ENCODE assay signal across 10 mouse cellular contexts in the genomic region with DNA sequence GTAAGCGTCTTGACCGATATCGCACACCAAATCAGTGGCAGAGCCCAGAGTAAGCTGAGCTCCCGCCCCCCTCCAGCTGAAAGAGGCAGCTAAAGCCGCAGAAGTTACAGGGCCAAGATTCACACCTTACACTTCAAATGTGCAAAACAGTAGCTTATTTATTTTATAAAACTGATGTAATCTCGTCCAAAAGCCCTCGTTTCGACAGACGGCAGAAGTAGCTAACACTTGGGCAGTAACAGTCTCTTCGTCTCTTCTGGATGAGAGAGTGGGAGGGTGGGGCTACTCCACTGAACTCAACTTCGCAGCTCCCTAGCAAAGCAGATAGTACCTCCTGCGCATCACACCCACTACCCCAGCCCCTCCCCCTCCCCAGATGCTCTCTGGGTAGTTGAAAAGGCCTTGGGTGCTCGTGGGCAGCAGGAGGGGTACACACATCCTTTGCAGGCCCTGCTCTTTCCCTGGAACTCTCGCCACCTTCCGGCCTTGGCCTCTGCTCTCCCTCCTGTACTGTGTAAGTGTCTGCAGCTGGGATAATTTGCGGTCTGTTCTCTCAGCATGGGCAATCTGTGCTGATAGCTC.
DNase-seq lines count a peak whose midpoint lies in the region; ATAC-seq and TF ChIP-seq lines count a peak whose summit lies in the region.
"Had no signal": no experiment of that assay in that cellular context is flagged by ENCODE, and none has a peak within 500 bp of the region (broad histone marks: within the 10 kb centered on the region; RNA-seq: fewer than 3 reads in every experiment).

No protein-coding gene starts in this region.

- H3K27me3 ChIP-seq in hindbrain, embryonic 11.5 days (ENCODE audit: control insufficient read depth, insufficient read depth, low read length) = 0 out of 2 replicates have a peak, but pooled peaks cover 4% of the 10 kb centered on the region
- H3K27me3 ChIP-seq in hindbrain, embryonic 16.5 days (replicated peaks; ENCODE audit: control insufficient read depth, insufficient read depth, low read length) = peaks cover 8% of the 10 kb centered on the region
- H3K27me3 ChIP-seq in intestine, embryonic 14.5 days (replicated peaks; ENCODE audit: control insufficient read depth, insufficient read depth, low read length) = no peaks in the 10 kb centered on the region
- no peaks in the 10 kb centered on the region for H3K27me3 ChIP-seq in neural tube, embryonic 12.5 days (replicated peaks)
- H3K27me3 ChIP-seq: Patski had no signal

- H3K27ac ChIP-seq in hindbrain, embryonic 11.5 days (ENCODE audit: low read depth, low read length) = no peak overlapping the region
- H3K27ac ChIP-seq in hindbrain, embryonic 16.5 days (ENCODE audit: low read depth, low read length) = no peak overlapping the region
- 0 out of 2 replicates have a peak overlapping the region, but pooled peaks have one; percentile 4 for H3K27ac ChIP-seq in intestine, embryonic 14.5 days (ENCODE audit: low read depth)
- no peak overlapping the region for H3K27ac ChIP-seq in neural tube, embryonic 12.5 days
- H3K27ac ChIP-seq in left cerebral cortex, adult 2 months = no peak overlapping the region

- no peak overlapping the region for H3K9ac ChIP-seq in hindbrain, embryonic 11.5 days (ENCODE audit: low read depth, low read length)
- no peak overlapping the region for H3K9ac ChIP-seq in hindbrain, embryonic 16.5 days (ENCODE audit: low read depth, low read length)
- H3K9ac ChIP-seq in intestine, embryonic 14.5 days (ENCODE audit: low read length) = no peak overlapping the region
- no peak overlapping the region for H3K9ac ChIP-seq in neural tube, embryonic 12.5 days

- TF ChIP-seq CTCF in left cerebral cortex, adult 2 months (IDR thresholded peaks at IDR 0.05) = no peak

- no peaks in the 10 kb centered on the region for H3K9me3 ChIP-seq in hindbrain, embryonic 11.5 days (ENCODE audit: control insufficient read depth, low read length)
- no peaks in the 10 kb centered on the region for H3K9me3 ChIP-seq in hindbrain, embryonic 16.5 days (ENCODE audit: control insufficient read depth, low read length)
- H3K9me3 ChIP-seq in intestine, embryonic 14.5 days (ENCODE audit: control insufficient read depth, low read length) = no peaks in the 10 kb centered on the region
- H3K9me3 ChIP-seq in neural tube, embryonic 12.5 days = no peaks in the 10 kb centered on the region

- 8% methylated on average over 16 of the region's 16 CpGs for WGBS in hindbrain, embryonic 11.5 days
- 25% methylated on average over 16 of the region's 16 CpGs for WGBS in hindbrain, embryonic 16.5 days
- WGBS in intestine, embryonic 14.5 days = 15% methylated on average over 16 of the region's 16 CpGs
- 10% methylated on average over 16 of the region's 16 CpGs for WGBS in neural tube, embryonic 12.5 days

- ATAC-seq in hindbrain, embryonic 11.5 days (ENCODE audit: low FRiP score) = no peak
- no peak for ATAC-seq in hindbrain, embryonic 16.5 days
- no peak for ATAC-seq in intestine, embryonic 14.5 days (replicated peaks; ENCODE audit: low FRiP score, low TSS enrichment, low read depth)
- no peak for ATAC-seq in neural tube, embryonic 12.5 days (ENCODE audit: low FRiP score, low read depth)
- ATAC-seq: Patski had no signal

- H3K4me3 ChIP-seq in hindbrain, embryonic 11.5 days (ENCODE audit: low read depth, low read length) = no peak overlapping the region
- no peak overlapping the region for H3K4me3 ChIP-seq in hindbrain, embryonic 16.5 days (ENCODE audit: low read length)
- H3K4me3 ChIP-seq in intestine, embryonic 14.5 days (ENCODE audit: low read depth, low read length) = no peak overlapping the region
- no peak overlapping the region for H3K4me3 ChIP-seq in neural tube, embryonic 12.5 days
- H3K4me3 ChIP-seq in left cerebral cortex, adult 2 months = no peak overlapping the region

- no peaks in the 10 kb centered on the region; the same call in 1 of the 2 replicates for H3K4me1 ChIP-seq in hindbrain, embryonic 11.5 days (replicated peaks; ENCODE audit: control insufficient read depth, insufficient read depth, low read length)
- H3K4me1 ChIP-seq in hindbrain, embryonic 16.5 days (ENCODE audit: control insufficient read depth, insufficient read depth, low read depth, low read length) = no peaks in the 10 kb centered on the region
- H3K4me1 ChIP-seq in intestine, embryonic 14.5 days (replicated peaks; ENCODE audit: control insufficient read depth, insufficient read depth, low read length) = peaks cover 51% of the 10 kb centered on the region
- H3K4me1 ChIP-seq in neural tube, embryonic 12.5 days = 0 out of 2 replicates have a peak, but pooled peaks cover 2% of the 10 kb centered on the region

- no peaks in the 10 kb centered on the region for H3K36me3 ChIP-seq in hindbrain, embryonic 11.5 days (ENCODE audit: control insufficient read depth, insufficient read depth, low read length)
- H3K36me3 ChIP-seq in hindbrain, embryonic 16.5 days (ENCODE audit: control insufficient read depth, insufficient read depth, low read length) = no peaks in the 10 kb centered on the region
- H3K36me3 ChIP-seq in intestine, embryonic 14.5 days (ENCODE audit: control insufficient read depth, insufficient read depth, low read length) = no peaks in the 10 kb centered on the region
- no peaks in the 10 kb centered on the region for H3K36me3 ChIP-seq in neural tube, embryonic 12.5 days

- intact Hi-C loops in left cerebral cortex, adult 2 months (cut with DNase I) = no loop called here

- peak; percentile 37 for DNase-seq in hindbrain, embryonic 11.5 days (ENCODE audit: low spot score)
- peak; percentile 2 for DNase-seq in brain, adult 2 months (ENCODE audit: low read depth, low spot score)
- DNase-seq in intestine, embryonic 14.5 days (ENCODE audit: low spot score) = no peak
- DNase-seq in left cerebral cortex, adult 2 months (ENCODE audit: extremely low spot score in 1 of 2, low spot score in 2 of 2) = no peak
- DNase-seq in cerebellum, adult 9-11 months = no peak
- no peak for DNase-seq in adrenal gland, adult 2 months
- DNase-seq: cerebellum, postnatal 25 days had no signal

- peak overlapping the region; percentile 17; the same call in 1 of the 2 replicates for H3K4me2 ChIP-seq in hindbrain, embryonic 11.5 days (replicated peaks; ENCODE audit: low read depth, low read length)
- no peak overlapping the region for H3K4me2 ChIP-seq in hindbrain, embryonic 16.5 days (ENCODE audit: low read length)
- peak overlapping the region; percentile 28; the same call in 1 of the 2 replicates for H3K4me2 ChIP-seq in intestine, embryonic 14.5 days (ENCODE audit: low read length)
- peak overlapping the region; percentile 35 for H3K4me2 ChIP-seq in neural tube, embryonic 12.5 days (replicated peaks)

Comparison
In these comparisons a context has a peak if more than half of its experiments do, and no peak if none do; other contexts are left out.
1. DNase-seq: peak in hindbrain, embryonic 11.5 days (single experiment) and brain, adult 2 months (single experiment); none in intestine, embryonic 14.5 days (single experiment), left cerebral cortex, adult 2 months (0 of 2), cerebellum, adult 9-11 months (single experiment) and adrenal gland, adult 2 months (single experiment).